In genomic region chr7:141365049-141365445, GRCm38 (mm10) we compare ENCODE assay signal across 22 mouse cellular contexts. TPM values are rescaled to one million over a fixed set of nuclear protein-coding genes. Genes with fewer than 3 reads are reported as not detected.
A peak's percentile ranks its signal among the peaks of the same experiment; 100 is the strongest.
DNase-seq lines count a peak whose midpoint lies in the region; ATAC-seq and TF ChIP-seq lines count a peak whose summit lies in the region.
"Had no signal": no experiment of that assay in that cellular context is flagged by ENCODE, and none has a peak within 500 bp of the region (broad histone marks: within the 10 kb centered on the region; RNA-seq: fewer than 3 reads in every experiment).

No protein-coding gene starts in this region.

- H3K9ac ChIP-seq in heart, embryonic 11.5 days (ENCODE audit: low read depth, low read length): no peak overlapping the region
- H3K9ac ChIP-seq in heart, embryonic 12.5 days: no peak overlapping the region
- H3K9ac ChIP-seq in lung, embryonic 14.5 days: peak overlapping the region; percentile 2; the same call in 1 of the 2 replicates
- peak overlapping the region; percentile 54; the same call in 1 of the 2 replicates for H3K9ac ChIP-seq in liver, embryonic 16.5 days (ENCODE audit: low read depth, low read length)
- H3K9ac ChIP-seq: embryonic facial prominence, embryonic 12.5 days; heart, embryonic 13.5 days; hindbrain, embryonic 14.5 days had no signal

- TF ChIP-seq CTCF in lung, embryonic 14.5 days (IDR thresholded peaks at IDR 0.05; ENCODE audit: low read depth): no peak
- TF ChIP-seq CTCF in cortical plate, adult 2 months (IDR thresholded peaks at IDR 0.05; ENCODE audit: extremely low read depth, insufficient read depth, low read length): no peak

- no peak for ATAC-seq in heart, embryonic 11.5 days (replicated peaks; ENCODE audit: insufficient number of reproducible peaks, low FRiP score, low TSS enrichment)
- ATAC-seq in heart, embryonic 12.5 days (ENCODE audit: insufficient number of reproducible peaks, low FRiP score): no peak
- ATAC-seq in lung, embryonic 14.5 days (ENCODE audit: insufficient read depth): no peak
- no peak for ATAC-seq in liver, embryonic 16.5 days (ENCODE audit: low read depth)
- ATAC-seq: forebrain, embryonic 16.5 days had no signal

- H3K27me3 ChIP-seq in heart, embryonic 11.5 days (ENCODE audit: control insufficient read depth, insufficient read depth, low read length): peaks cover 33% of the 10 kb centered on the region
- peaks cover 45% of the 10 kb centered on the region for H3K27me3 ChIP-seq in heart, embryonic 12.5 days (replicated peaks)
- no peaks in the 10 kb centered on the region for H3K27me3 ChIP-seq in lung, embryonic 14.5 days (ENCODE audit: insufficient read depth, low read length)
- peaks cover 7% of the 10 kb centered on the region for H3K27me3 ChIP-seq in liver, embryonic 16.5 days (ENCODE audit: control insufficient read depth, insufficient read depth, low read depth, low read length)

- no peaks in the 10 kb centered on the region for H3K9me3 ChIP-seq in heart, embryonic 11.5 days (replicated peaks; ENCODE audit: control insufficient read depth, low read length)
- no peaks in the 10 kb centered on the region for H3K9me3 ChIP-seq in heart, embryonic 12.5 days (replicated peaks)
- no peaks in the 10 kb centered on the region for H3K9me3 ChIP-seq in lung, embryonic 14.5 days (ENCODE audit: low read depth, low read length)
- no peaks in the 10 kb centered on the region for H3K9me3 ChIP-seq in liver, embryonic 16.5 days (replicated peaks; ENCODE audit: control insufficient read depth, low read length)
- H3K9me3 ChIP-seq: embryonic facial prominence, embryonic 12.5 days; G1E; heart, embryonic 13.5 days; midbrain, embryonic 10.5 days had no signal

- no peaks in the 10 kb centered on the region for H3K4me1 ChIP-seq in heart, embryonic 11.5 days (ENCODE audit: control insufficient read depth, insufficient read depth, low read length)
- peaks cover 3% of the 10 kb centered on the region; the same call in 1 of the 2 replicates for H3K4me1 ChIP-seq in heart, embryonic 12.5 days (replicated peaks)
- no peaks in the 10 kb centered on the region for H3K4me1 ChIP-seq in lung, embryonic 14.5 days (ENCODE audit: insufficient read depth)
- H3K4me1 ChIP-seq in cortical plate, adult 2 months (ENCODE audit: control insufficient read depth, insufficient read depth, low read length): no peaks in the 10 kb centered on the region
- H3K4me1 ChIP-seq in liver, embryonic 16.5 days (ENCODE audit: control insufficient read depth, low read depth, low read length): peaks cover 36% of the 10 kb centered on the region
- H3K4me1 ChIP-seq: embryonic facial prominence, embryonic 12.5 days; heart, embryonic 13.5 days had no signal

- no peak for DNase-seq in lung, embryonic 14.5 days
- DNase-seq in lung, postnatal 14 days: no peak
- no peak for DNase-seq in urinary bladder, postnatal 25 days (ENCODE audit: low spot score)
- DNase-seq in adipocyte (ENCODE audit: low spot score): no peak
- DNase-seq: adrenal gland, postnatal 36 days; cerebellum, adult 9-11 months; heart, postnatal 36 days; kidney, postnatal 36 days; lung, adult 2 months; lung, postnatal 4 days; right cerebral cortex, postnatal 25 days; thymus, adult 18-20 months had no signal

- no peak overlapping the region for H3K4me3 ChIP-seq in heart, embryonic 11.5 days (ENCODE audit: low read depth, low read length)
- no peak overlapping the region for H3K4me3 ChIP-seq in heart, embryonic 12.5 days
- H3K4me3 ChIP-seq in lung, embryonic 14.5 days (ENCODE audit: low read depth, low read length): no peak overlapping the region
- no peak overlapping the region for H3K4me3 ChIP-seq in cortical plate, adult 2 months (ENCODE audit: insufficient read depth, low read length)
- no peak overlapping the region for H3K4me3 ChIP-seq in liver, embryonic 16.5 days (ENCODE audit: low read depth, low read length)
- H3K4me3 ChIP-seq: embryonic facial prominence, embryonic 12.5 days; heart, embryonic 13.5 days; midbrain, embryonic 10.5 days had no signal

- WGBS in heart, embryonic 11.5 days (ENCODE audit: insufficient replicate concordance): 66% methylated on average over 3 of the region's 3 CpGs
- 55% methylated on average over 3 of the region's 3 CpGs for WGBS in heart, embryonic 12.5 days
- WGBS in lung, embryonic 14.5 days: 63% methylated on average over 3 of the region's 3 CpGs
- WGBS in liver, embryonic 16.5 days (ENCODE audit: insufficient replicate concordance): 55% methylated on average over 3 of the region's 3 CpGs

- H3K36me3 ChIP-seq in heart, embryonic 11.5 days (ENCODE audit: control insufficient read depth, insufficient read depth, low read length): no peaks in the 10 kb centered on the region
- H3K36me3 ChIP-seq in heart, embryonic 12.5 days: no peaks in the 10 kb centered on the region
- no peaks in the 10 kb centered on the region for H3K36me3 ChIP-seq in lung, embryonic 14.5 days (ENCODE audit: insufficient read depth)
- H3K36me3 ChIP-seq in liver, embryonic 16.5 days (ENCODE audit: control insufficient read depth, insufficient read depth): no peaks in the 10 kb centered on the region
- H3K36me3 ChIP-seq: embryonic facial prominence, embryonic 12.5 days; G1E; heart, embryonic 13.5 days; midbrain, embryonic 10.5 days had no signal

- H3K27ac ChIP-seq in heart, embryonic 11.5 days (ENCODE audit: low read depth, low read length): peak overlapping the region; percentile 64
- no peak overlapping the region for H3K27ac ChIP-seq in heart, embryonic 12.5 days (ENCODE audit: poor library complexity, severe bottlenecking)
- no peak overlapping the region for H3K27ac ChIP-seq in lung, embryonic 14.5 days (ENCODE audit: low read depth)
- peak overlapping the region; percentile 91 for H3K27ac ChIP-seq in cortical plate, adult 2 months (ENCODE audit: insufficient read depth, low read length)
- peak overlapping the region; percentile 97 for H3K27ac ChIP-seq in liver, embryonic 16.5 days (ENCODE audit: low read length)
- H3K27ac ChIP-seq: embryonic facial prominence, embryonic 12.5 days; heart, embryonic 13.5 days; hindbrain, embryonic 14.5 days; midbrain, embryonic 10.5 days had no signal

- TF ChIP-seq POLR2A in cortical plate, adult 2 months (IDR thresholded peaks at IDR 0.05; ENCODE audit: extremely low read depth, insufficient read depth, low read length): peak; percentile 39; the same call in 1 of the 2 replicates

- H3K4me2 ChIP-seq in heart, embryonic 11.5 days: no peak overlapping the region; the same call in 1 of the 2 replicates
- H3K4me2 ChIP-seq in heart, embryonic 12.5 days: no peak overlapping the region
- peak overlapping the region; percentile 10; the same call in 1 of the 2 replicates for H3K4me2 ChIP-seq in lung, embryonic 14.5 days
- H3K4me2 ChIP-seq in liver, embryonic 16.5 days (ENCODE audit: low read depth, low read length): peak overlapping the region; percentile 59
- H3K4me2 ChIP-seq: embryonic facial prominence, embryonic 12.5 days; heart, embryonic 13.5 days; hindbrain, embryonic 14.5 days had no signal

RNA-seq across cellular contexts. Expression of gene Eps8l2, which starts 26.4 kb away (rescaled TPM):
- 0.51 and 0.82 TPM in 2 replicates for polyA plus RNA-seq in heart, embryonic 11.5 days (2014; fragmentation: Nextera tagmentation; extraction: Ambion mirVana)
- 0.73 and 1.3 TPM in 2 replicates for polyA plus RNA-seq in heart, embryonic 12.5 days (2016; fragmentation: Nextera tagmentation; extraction: Ambion mirVana)
- polyA plus RNA-seq in lung, embryonic 14.5 days (2014; fragmentation: Nextera tagmentation; extraction: Ambion mirVana): 20.0 and 22.4 TPM in 2 replicates
- polyA plus RNA-seq in cortical plate, adult 2 months (2012; rRNA removed): 6.7 and 6.8 TPM in 2 replicates
- polyA plus RNA-seq in liver, embryonic 16.5 days (2015; fragmentation: Nextera tagmentation; extraction: Ambion mirVana): 26.0 and 34.0 TPM in 2 replicates
- polyA plus RNA-seq: G1E had no signal

RNA-seq across cellular contexts. Expression of gene Taldo1, which starts 27.0 kb away (rescaled TPM):
- polyA plus RNA-seq in heart, embryonic 11.5 days (2014; fragmentation: Nextera tagmentation; extraction: Ambion mirVana): 288 and 291 TPM in 2 replicates
- polyA plus RNA-seq in heart, embryonic 12.5 days (2016; fragmentation: Nextera tagmentation; extraction: Ambion mirVana): 276 and 284 TPM in 2 replicates
- polyA plus RNA-seq in lung, embryonic 14.5 days (2014; fragmentation: Nextera tagmentation; extraction: Ambion mirVana): 241 and 257 TPM in 2 replicates
- 182 and 193 TPM in 2 replicates for polyA plus RNA-seq in cortical plate, adult 2 months (2012; rRNA removed)
- polyA plus RNA-seq in liver, embryonic 16.5 days (2015; fragmentation: Nextera tagmentation; extraction: Ambion mirVana): 373 and 397 TPM in 2 replicates

RNA-seq across cellular contexts. Expression of gene Tmem80, which starts 37.5 kb away (rescaled TPM):
- 17.9 and 23.6 TPM in 2 replicates for polyA plus RNA-seq in heart, embryonic 11.5 days (2014; fragmentation: Nextera tagmentation; extraction: Ambion mirVana)
- 37.4 and 40.1 TPM in 2 replicates for polyA plus RNA-seq in heart, embryonic 12.5 days (2016; fragmentation: Nextera tagmentation; extraction: Ambion mirVana)
- polyA plus RNA-seq in lung, embryonic 14.5 days (2014; fragmentation: Nextera tagmentation; extraction: Ambion mirVana): 28.8 and 30.3 TPM in 2 replicates
- polyA plus RNA-seq in cortical plate, adult 2 months (2012; rRNA removed): 56.7 and 59.2 TPM in 2 replicates
- 13.9 and 16.7 TPM in 2 replicates for polyA plus RNA-seq in liver, embryonic 16.5 days (2015; fragmentation: Nextera tagmentation; extraction: Ambion mirVana)

RNA-seq across cellular contexts. Expression of gene Deaf1, which starts 37.6 kb away (rescaled TPM):
- polyA plus RNA-seq in heart, embryonic 11.5 days (2014; fragmentation: Nextera tagmentation; extraction: Ambion mirVana): 40.2 and 42.5 TPM in 2 replicates
- 34.3 and 35.6 TPM in 2 replicates for polyA plus RNA-seq in heart, embryonic 12.5 days (2016; fragmentation: Nextera tagmentation; extraction: Ambion mirVana)
- polyA plus RNA-seq in lung, embryonic 14.5 days (2014; fragmentation: Nextera tagmentation; extraction: Ambion mirVana): 69.8 and 74.2 TPM in 2 replicates
- 31.8 and 35.5 TPM in 2 replicates for polyA plus RNA-seq in cortical plate, adult 2 months (2012; rRNA removed)
- 11.6 and 13.6 TPM in 2 replicates for polyA plus RNA-seq in liver, embryonic 16.5 days (2015; fragmentation: Nextera tagmentation; extraction: Ambion mirVana)

RNA-seq across cellular contexts. Expression of gene Gatd1, which starts 48.9 kb away (rescaled TPM):
- polyA plus RNA-seq in heart, embryonic 11.5 days (2014; fragmentation: Nextera tagmentation; extraction: Ambion mirVana): 29.3 and 32.2 TPM in 2 replicates
- polyA plus RNA-seq in heart, embryonic 12.5 days (2016; fragmentation: Nextera tagmentation; extraction: Ambion mirVana): 25.5 and 26.7 TPM in 2 replicates
- 48.5 and 49.1 TPM in 2 replicates for polyA plus RNA-seq in lung, embryonic 14.5 days (2014; fragmentation: Nextera tagmentation; extraction: Ambion mirVana)
- polyA plus RNA-seq in cortical plate, adult 2 months (2012; rRNA removed): 57.0 and 58.9 TPM in 2 replicates
- 13.5 and 14.3 TPM in 2 replicates for polyA plus RNA-seq in liver, embryonic 16.5 days (2015; fragmentation: Nextera tagmentation; extraction: Ambion mirVana)

Comparison
In these comparisons a context has a peak if more than half of its experiments do, and no peak if none do; other contexts are left out.
1. H3K27ac ChIP-seq: peak in heart, embryonic 11.5 days (single experiment), cortical plate, adult 2 months (single experiment) and liver, embryonic 16.5 days (single experiment); none in heart, embryonic 12.5 days (single experiment) and lung, embryonic 14.5 days (single experiment).
2. H3K4me2 ChIP-seq: peak in lung, embryonic 14.5 days (single experiment) and liver, embryonic 16.5 days (single experiment); none in heart, embryonic 11.5 days (single experiment) and heart, embryonic 12.5 days (single experiment).
3. H3K9ac ChIP-seq: peak in lung, embryonic 14.5 days (single experiment) and liver, embryonic 16.5 days (single experiment); none in heart, embryonic 11.5 days (single experiment) and heart, embryonic 12.5 days (single experiment).